Mouse (Mus musculus): ENCODE measurements at regions not wholly inside any gene's neighbourhood (a gene's known extent, or its start where the extent isn't known, plus 50 kb on each side); places are given as distances from the start of the nearest gene placed in this dataset.
"Not testable (repeated sequence)": the region's sequence is repeated elsewhere in the genome, so short reads cannot be mapped to it uniquely, and the experiment has no call there.

GRCm38 (mm10) chr17:61337094-61337493 is 1544.0 kb downstream of the Efna5 start:
- DNase-seq (ENCODE audit: low read depth), result no peak

GRCm38 (mm10) chr17:61325401-61325800 is 1555.7 kb downstream of the Efna5 start:
- no peak for DNase-seq (ENCODE audit: low read depth)

GRCm38 (mm10) chr17:61320865-61321264 is 1560.3 kb downstream of the Efna5 start:
- DNase-seq (ENCODE audit: low read depth), result no peak

GRCm38 (mm10) chr17:61313424-61313823 is 1567.7 kb downstream of the Efna5 start:
- no peak for DNase-seq (ENCODE audit: low read depth)

- DNase-seq (ENCODE audit: low read depth), result peak; percentile 44
Measured at GRCm38 (mm10) chr17:61311189-61311588, 1569.9 kb downstream of the Efna5 start.

- no peak for DNase-seq (ENCODE audit: low read depth)
Measured at GRCm38 (mm10) chr17:61303611-61304010, 1577.5 kb downstream of the Efna5 start.

- DNase-seq (ENCODE audit: low read depth), result no peak
Measured at GRCm38 (mm10) chr17:61301984-61302383, 1579.1 kb downstream of the Efna5 start.

- no peak for DNase-seq (ENCODE audit: low read depth)
Measured at GRCm38 (mm10) chr17:61301171-61301570, 1579.9 kb downstream of the Efna5 start.

- no peak for DNase-seq (ENCODE audit: low read depth)
Measured at GRCm38 (mm10) chr17:61291129-61291528, 1590.0 kb downstream of the Efna5 start.

GRCm38 (mm10) chr17:61288590-61288989 is 1592.5 kb downstream of the Efna5 start:
- DNase-seq (ENCODE audit: low read depth), result no peak

GRCm38 (mm10) chr17:61273631-61274030 is 1607.5 kb downstream of the Efna5 start:
- DNase-seq (ENCODE audit: low read depth), result no peak

GRCm38 (mm10) chr17:61256526-61256925 is 1624.6 kb downstream of the Efna5 start:
- DNase-seq (ENCODE audit: low read depth), result not testable (repeated sequence)

- DNase-seq (ENCODE audit: low read depth), result no peak
Measured at GRCm38 (mm10) chr17:61248411-61248810, 1632.7 kb downstream of the Efna5 start.

GRCm38 (mm10) chr17:61217198-61217722 is 1663.9 kb downstream of the Efna5 start:
- no peak for DNase-seq (ENCODE audit: low read depth)

GRCm38 (mm10) chr17:61204316-61204715 is 1676.8 kb downstream of the Efna5 start:
- DNase-seq (ENCODE audit: low read depth), result no peak

- DNase-seq (ENCODE audit: low read depth), result not testable (repeated sequence)
Measured at GRCm38 (mm10) chr17:61187880-61188279, 1693.2 kb downstream of the Efna5 start.

- DNase-seq (ENCODE audit: low read depth), result no peak
Measured at GRCm38 (mm10) chr17:61176586-61176985, 1704.5 kb downstream of the Efna5 start.

- DNase-seq (ENCODE audit: low read depth), result no peak
Measured at GRCm38 (mm10) chr17:61159437-61159836, 1721.7 kb downstream of the Efna5 start.

- no peak for DNase-seq (ENCODE audit: low read depth)
Measured at GRCm38 (mm10) chr17:61137006-61137405, 1744.1 kb downstream of the Efna5 start.

GRCm38 (mm10) chr17:61127767-61128166 is 1753.3 kb downstream of the Efna5 start:
- no peak for DNase-seq (ENCODE audit: low read depth)

- no peak for DNase-seq (ENCODE audit: low read depth)
Measured at GRCm38 (mm10) chr17:61106302-61106701, 1774.8 kb downstream of the Efna5 start.

GRCm38 (mm10) chr17:61060450-61060849 is 1820.7 kb downstream of the Efna5 start:
- no peak for DNase-seq (ENCODE audit: low read depth)

- no peak for DNase-seq (ENCODE audit: low read depth)
Measured at GRCm38 (mm10) chr17:61058471-61058870, 1822.6 kb downstream of the Efna5 start.

GRCm38 (mm10) chr17:61033544-61034251 is 1847.4 kb downstream of the Efna5 start:
- DNase-seq (ENCODE audit: low read depth), result no peak

All from gonadal fat pad, adult 2 months (tissue).